Mouse (Mus musculus): ENCODE measurements around the gene Rnf167.

Gene Rnf167

GRCm38 (mm10) chr11:70669582-70670345 is 22.7 kb downstream of the Rnf167 start:
- Histone ChIP-seq H3K4me1 (replicated peaks; ENCODE audit: low read depth, low read length) (peaks cover 65% of the 10 kb centered on the region), H3K27me3 (ENCODE audit: insufficient read depth, low read length) (no peaks in the 10 kb centered on the region), H3K9me3 (ENCODE audit: low read length) (peaks cover 5% of the 10 kb centered on the region; the same call in 1 of the 2 replicates), H3K36me3 (ENCODE audit: insufficient read depth, low read length) (peaks cover 49% of the 10 kb centered on the region), H3K4me3 (replicated peaks; ENCODE audit: low read length) (peak overlapping the region; percentile 94)
- TF ChIP-seq CTCF (conservative IDR thresholded peaks at IDR 0.05; ENCODE audit: low read length) (peak; percentile 64), POU5F1 (IDR thresholded peaks at IDR 0.05; ENCODE audit: borderline replicate concordance, low read length) (no peak)

- no peak for TF ChIP-seq POU5F1 (IDR thresholded peaks at IDR 0.05; ENCODE audit: borderline replicate concordance, low read length)
- no peak for TF ChIP-seq CTCF (conservative IDR thresholded peaks at IDR 0.05; ENCODE audit: low read length)
- no peak for TF ChIP-seq NANOG (IDR thresholded peaks at IDR 0.05; ENCODE audit: borderline replicate concordance, low read length)
- no peaks in the 10 kb centered on the region for H3K9me3 ChIP-seq (ENCODE audit: low read length)
- peaks cover 66% of the 10 kb centered on the region for H3K4me1 ChIP-seq (replicated peaks; ENCODE audit: low read depth, low read length)
- H3K36me3 ChIP-seq (ENCODE audit: insufficient read depth, low read length): peaks cover 42% of the 10 kb centered on the region
- no peaks in the 10 kb centered on the region for H3K27me3 ChIP-seq (ENCODE audit: insufficient read depth, low read length)
- peak overlapping the region; percentile 94 for H3K4me3 ChIP-seq (replicated peaks; ENCODE audit: low read length)
These were observed 23.4 kb downstream of the Rnf167 start for GRCm38 (mm10) chr11:70670483-70670882.

GRCm38 (mm10) chr11:70671333-70672047 is 24.5 kb downstream of the Rnf167 start:
- peaks cover 62% of the 10 kb centered on the region for H3K4me1 ChIP-seq (replicated peaks; ENCODE audit: low read depth, low read length)
- TF ChIP-seq POU5F1 (IDR thresholded peaks at IDR 0.05; ENCODE audit: borderline replicate concordance, low read length) (no peak), NANOG (IDR thresholded peaks at IDR 0.05; ENCODE audit: borderline replicate concordance, low read length) (no peak), CTCF (conservative IDR thresholded peaks at IDR 0.05; ENCODE audit: low read length) (no peak)
- H3K36me3 ChIP-seq (ENCODE audit: insufficient read depth, low read length): peaks cover 36% of the 10 kb centered on the region
- no peaks in the 10 kb centered on the region for H3K9me3 ChIP-seq (ENCODE audit: low read length)
- peak overlapping the region; percentile 94 for H3K4me3 ChIP-seq (replicated peaks; ENCODE audit: low read length)
- H3K27me3 ChIP-seq (ENCODE audit: insufficient read depth, low read length): 0 out of 2 replicates have a peak, but pooled peaks cover 3% of the 10 kb centered on the region

GRCm38 (mm10) chr11:70674014-70674413 is 27.0 kb downstream of the Rnf167 start:
- H3K36me3 ChIP-seq (ENCODE audit: insufficient read depth, low read length): peaks cover 27% of the 10 kb centered on the region
- peaks cover 56% of the 10 kb centered on the region for H3K4me1 ChIP-seq (replicated peaks; ENCODE audit: low read depth, low read length)
- H3K9me3 ChIP-seq (ENCODE audit: low read length): no peaks in the 10 kb centered on the region
- no peak for TF ChIP-seq POU5F1 (IDR thresholded peaks at IDR 0.05; ENCODE audit: borderline replicate concordance, low read length)
- no peak for TF ChIP-seq NANOG (IDR thresholded peaks at IDR 0.05; ENCODE audit: borderline replicate concordance, low read length)
- TF ChIP-seq CTCF (conservative IDR thresholded peaks at IDR 0.05; ENCODE audit: low read length): no peak
- H3K4me3 ChIP-seq (replicated peaks; ENCODE audit: low read length): no peak overlapping the region; the same call in 1 of the 2 replicates
- H3K27me3 ChIP-seq (ENCODE audit: insufficient read depth, low read length): 0 out of 2 replicates have a peak, but pooled peaks cover 3% of the 10 kb centered on the region

GRCm38 (mm10) chr11:70674501-70674900 is 27.5 kb downstream of the Rnf167 start:
- Histone ChIP-seq H3K4me1 (replicated peaks; ENCODE audit: low read depth, low read length) (peaks cover 59% of the 10 kb centered on the region), H3K4me3 (replicated peaks; ENCODE audit: low read length) (no peak overlapping the region), H3K27me3 (ENCODE audit: insufficient read depth, low read length) (0 out of 2 replicates have a peak, but pooled peaks cover 3% of the 10 kb centered on the region), H3K9me3 (ENCODE audit: low read length) (no peaks in the 10 kb centered on the region), H3K36me3 (ENCODE audit: insufficient read depth, low read length) (peaks cover 32% of the 10 kb centered on the region)
- TF ChIP-seq NANOG (IDR thresholded peaks at IDR 0.05; ENCODE audit: borderline replicate concordance, low read length): no peak
- TF ChIP-seq POU5F1 (IDR thresholded peaks at IDR 0.05; ENCODE audit: borderline replicate concordance, low read length): no peak
- TF ChIP-seq CTCF (conservative IDR thresholded peaks at IDR 0.05; ENCODE audit: low read length): no peak

- TF ChIP-seq CTCF (conservative IDR thresholded peaks at IDR 0.05; ENCODE audit: low read length): no peak
- TF ChIP-seq POU5F1 (IDR thresholded peaks at IDR 0.05; ENCODE audit: borderline replicate concordance, low read length): no peak
- TF ChIP-seq NANOG (IDR thresholded peaks at IDR 0.05; ENCODE audit: borderline replicate concordance, low read length): no peak
- Histone ChIP-seq H3K4me1 (replicated peaks; ENCODE audit: low read depth, low read length) (peaks cover 63% of the 10 kb centered on the region), H3K4me3 (replicated peaks; ENCODE audit: low read length) (no peak overlapping the region), H3K36me3 (ENCODE audit: insufficient read depth, low read length) (peaks cover 15% of the 10 kb centered on the region), H3K27me3 (ENCODE audit: insufficient read depth, low read length) (peaks cover 9% of the 10 kb centered on the region; the same call in 1 of the 2 replicates), H3K9me3 (ENCODE audit: low read length) (no peaks in the 10 kb centered on the region)
These were observed 31.1 kb downstream of the Rnf167 start for GRCm38 (mm10) chr11:70678092-70678491.

GRCm38 (mm10) chr11:70678576-70678975 is 31.5 kb downstream of the Rnf167 start:
- Histone ChIP-seq H3K27me3 (ENCODE audit: insufficient read depth, low read length) (peaks cover 14% of the 10 kb centered on the region; the same call in 1 of the 2 replicates), H3K4me3 (replicated peaks; ENCODE audit: low read length) (no peak overlapping the region), H3K4me1 (replicated peaks; ENCODE audit: low read depth, low read length) (peaks cover 66% of the 10 kb centered on the region), H3K36me3 (ENCODE audit: insufficient read depth, low read length) (peaks cover 19% of the 10 kb centered on the region), H3K9me3 (ENCODE audit: low read length) (no peaks in the 10 kb centered on the region)
- no peak for TF ChIP-seq NANOG (IDR thresholded peaks at IDR 0.05; ENCODE audit: borderline replicate concordance, low read length)
- TF ChIP-seq POU5F1 (IDR thresholded peaks at IDR 0.05; ENCODE audit: borderline replicate concordance, low read length): no peak
- TF ChIP-seq CTCF (conservative IDR thresholded peaks at IDR 0.05; ENCODE audit: low read length): no peak

GRCm38 (mm10) chr11:70679361-70679760 is 32.3 kb downstream of the Rnf167 start:
- TF ChIP-seq NANOG (IDR thresholded peaks at IDR 0.05; ENCODE audit: borderline replicate concordance, low read length) (no peak), POU5F1 (IDR thresholded peaks at IDR 0.05; ENCODE audit: borderline replicate concordance, low read length) (no peak), CTCF (conservative IDR thresholded peaks at IDR 0.05; ENCODE audit: low read length) (no peak)
- Histone ChIP-seq H3K4me1 (replicated peaks; ENCODE audit: low read depth, low read length) (peaks cover 65% of the 10 kb centered on the region), H3K27me3 (ENCODE audit: insufficient read depth, low read length) (peaks cover 22% of the 10 kb centered on the region), H3K36me3 (ENCODE audit: insufficient read depth, low read length) (peaks cover 26% of the 10 kb centered on the region), H3K4me3 (replicated peaks; ENCODE audit: low read length) (no peak overlapping the region), H3K9me3 (ENCODE audit: low read length) (no peaks in the 10 kb centered on the region)
